Mouse (Mus musculus) embryonic stem cell, embryonic (primary cell): ENCODE results near the gene Bglap3.
"Not testable (repeated sequence)": the region's sequence is repeated elsewhere in the genome, so short reads cannot be mapped to it uniquely, and the experiment has no call there.

Experiments used
- CTCF ChIA-PET, 4 experiments: fragments of 300-600 bp in 2 of 4; fragments of 350-600 bp in 2 of 4; sonication (Branson Sonifier 250); formaldehyde crosslinking; loops; one replicate each; lab custom pipeline; 2022; ENCODE audit warnings: inconsistent platforms in 2 of 4; lab: Charles Lee
- POLR2A ChIA-PET, 4 experiments: fragments of 300-600 bp in 2 of 4; fragments of 350-600 bp in 2 of 4; sonication (Branson Sonifier 250); formaldehyde crosslinking; loops; one replicate each; lab custom pipeline; 2022; ENCODE audit warnings: antibody characterized with exemption in 4 of 4, inconsistent platforms in 1 of 4; lab: Charles Lee

Bglap3 gene

GRCm38 (mm10) chr3:88395742-88396141 is 23.2 kb upstream of the Bglap3 start:
- ChIA-PET CTCF (interaction anchor here in 3 of 4 experiments (1.1 to 1.7 kb wide), 4 partner anchors 12 to 71 kb away, joined by 3 to 5 read pairs (median 3); no protein-coding TSS in a partner anchor), POLR2A (interaction anchor here in 3 of 4 experiments (0.6 to 7.0 kb wide), 8 partner anchors 13 to 173 kb away, joined by 3 to 50 read pairs (median 6); partner anchors contain the start of genes Pmf1 (in 2 of the 3), Lamtor2 (in 1 of the 3), Smg5 (in 1 of the 3) and Tmem79 (in 1 of the 3))

- ChIA-PET POLR2A (interaction anchor here in 3 of 4 experiments (1.0 to 7.0 kb wide), 8 partner anchors 12 to 173 kb away, joined by 3 to 50 read pairs (median 4); partner anchors contain the start of genes Pmf1 (in 2 of the 3), Smg5 (in 1 of the 3) and Tmem79 (in 1 of the 3)), CTCF (interaction anchor here in 3 of 4 experiments (1.1 to 1.7 kb wide), 5 partner anchors 12 to 72 kb away, joined by 3 to 5 read pairs (median 3); no protein-coding TSS in a partner anchor)
These were observed 22.7 kb upstream of the Bglap3 start for GRCm38 (mm10) chr3:88395288-88395687.

- CTCF ChIA-PET, result interaction anchor here in 3 of 4 experiments (1.2 to 1.7 kb wide), 3 partner anchors 14 to 73 kb away, joined by 3 to 5 read pairs (median 5); no protein-coding TSS in a partner anchor
- POLR2A ChIA-PET, result interaction anchor here in 3 of 4 experiments (0.5 to 7.0 kb wide), 8 partner anchors 13 to 166 kb away, joined by 3 to 49 read pairs (median 4); partner anchors contain the start of gene Pmf1 (in 2 of the 3)
These were observed 21.3 kb upstream of the Bglap3 start for GRCm38 (mm10) chr3:88393776-88394375.

- ChIA-PET POLR2A (interaction anchor here in 1 of 4 experiments (0.6 kb wide), 3 partner anchors 8 to 271 kb away, joined by 3 to 4 read pairs (median 3); partner anchors contain the start of gene Lmna), CTCF (interaction anchor here in 1 of 4 experiments (0.6 kb wide), 1 partner anchor 65 kb away, joined by 5 read pairs; no protein-coding TSS in a partner anchor)
These were observed 11.8 kb upstream of the Bglap3 start, which contains the start of gene Bglap for GRCm38 (mm10) chr3:88384364-88384763. Gene Bglap, minus strand, starts transcription at chr3:88384464.

- POLR2A ChIA-PET, result interaction anchor here in 2 of 4 experiments (0.7 to 0.9 kb wide), 2 partner anchors 58 to 67 kb away, joined by 3 read pairs; no protein-coding TSS in a partner anchor
- CTCF ChIA-PET, result interaction anchor here in 1 of 4 experiments (0.7 kb wide), 1 partner anchor 339 kb away, joined by 3 read pairs; the partner anchor contains the start of gene Gpatch4
These were observed 9.8 kb upstream of the Bglap3 start for GRCm38 (mm10) chr3:88382383-88382782.

GRCm38 (mm10) chr3:88381389-88382315 is 9.1 kb upstream of the Bglap3 start:
- CTCF ChIA-PET, result interaction anchor here in 1 of 4 experiments (0.7 kb wide), 1 partner anchor 339 kb away, joined by 3 read pairs; the partner anchor contains the start of gene Gpatch4
- POLR2A ChIA-PET, result interaction anchor here in 2 of 4 experiments (0.7 to 0.9 kb wide), 2 partner anchors 59 to 68 kb away, joined by 3 read pairs; no protein-coding TSS in a partner anchor

GRCm38 (mm10) chr3:88378599-88378998 is 6.1 kb upstream of the Bglap3 start, which contains the start of gene Bglap2:
Gene Bglap2, minus strand, starts transcription at chr3:88378699.
- CTCF ChIA-PET, result interaction anchor here in 1 of 4 experiments (0.6 kb wide), 1 partner anchor 131 kb away, joined by 4 read pairs; the partner anchor contains the start of gene Lmna
- POLR2A ChIA-PET, result not testable (repeated sequence)

- ChIA-PET CTCF (interaction anchor here in 1 of 4 experiments (1.0 kb wide), 1 partner anchor 107 kb away, joined by 3 read pairs; no protein-coding TSS in a partner anchor), POLR2A (interaction anchor here in 3 of 4 experiments (0.6 to 1.6 kb wide), 10 partner anchors 8 to 48 kb away, joined by 3 to 11 read pairs (median 4); partner anchors contain the start of genes Pmf1 (in 3 of the 3), Slc25a44 (in 2 of the 3), Smg5 (in 2 of the 3) and Tmem79 (in 2 of the 3))
These were observed 4.1 kb upstream of the Bglap3 start for GRCm38 (mm10) chr3:88376644-88377043.

GRCm38 (mm10) chr3:88375750-88376626 is 3.4 kb upstream of the Bglap3 start:
- POLR2A ChIA-PET, result interaction anchor here in 3 of 4 experiments (0.6 to 1.6 kb wide), 16 partner anchors 9 to 924 kb away, joined by 3 to 11 read pairs (median 4); partner anchors contain the start of genes Pmf1 (in 3 of the 3), Slc25a44 (in 2 of the 3), Smg5 (in 2 of the 3) and Tmem79 (in 2 of the 3)
- CTCF ChIA-PET, result interaction anchor here in 2 of 4 experiments (0.6 to 1.0 kb wide), 2 partner anchors 44 to 108 kb away, joined by 3 to 5 read pairs; no protein-coding TSS in a partner anchor

- CTCF ChIA-PET, result not testable (repeated sequence)
- POLR2A ChIA-PET, result interaction anchor here in 2 of 4 experiments (0.5 to 0.6 kb wide), 2 partner anchors 42 to 207 kb away, joined by 3 read pairs; partner anchors contain the start of gene Pmf1 (in 1 of the 2)
These were observed 4.0 kb downstream of the Bglap3 start for GRCm38 (mm10) chr3:88368511-88368910.

- CTCF ChIA-PET, result not testable (repeated sequence)
- POLR2A ChIA-PET, result interaction anchor here in 3 of 4 experiments (2.2 to 28.0 kb wide), 4 partner anchors 14 to 31 kb away, joined by 5 to 943 read pairs (median 234); partner anchors contain the start of genes Smg5 (in 3 of the 3) and Tmem79 (in 3 of the 3)
These were observed 5.0 kb downstream of the Bglap3 start for GRCm38 (mm10) chr3:88367517-88367916.

- POLR2A ChIA-PET, result interaction anchor here in 3 of 4 experiments (2.2 to 28.0 kb wide), 4 partner anchors 13 to 31 kb away, joined by 5 to 943 read pairs (median 234); partner anchors contain the start of genes Smg5 (in 3 of the 3) and Tmem79 (in 3 of the 3)
- CTCF ChIA-PET, result not testable (repeated sequence)
These were observed 5.6 kb downstream of the Bglap3 start for GRCm38 (mm10) chr3:88366830-88367428.

GRCm38 (mm10) chr3:88365705-88366361 is 6.7 kb downstream of the Bglap3 start:
- ChIA-PET POLR2A (interaction anchor here (0.5 to 28.0 kb wide), 12 partner anchors 9 to 187 kb away, joined by 3 to 943 read pairs (median 5); partner anchors contain the start of genes Smg5 (in 4 of the 4), Tmem79 (in 4 of the 4), Lamtor2 (in 1 of the 4) and Pmf1 (in 1 of the 4)), CTCF (interaction anchor here in 2 of 4 experiments (0.6 to 1.5 kb wide), 5 partner anchors 26 to 144 kb away, joined by 3 to 9 read pairs (median 3); partner anchors contain the start of gene Lmna (in 1 of the 2))

- POLR2A ChIA-PET, result interaction anchor here in 3 of 4 experiments (0.6 to 28.0 kb wide), 16 partner anchors 10 to 1231 kb away, joined by 3 to 943 read pairs (median 3); partner anchors contain the start of genes Smg5 (in 3 of the 3), Tmem79 (in 3 of the 3), Cct3 (in 1 of the 3) and Pmf1 (in 1 of the 3)
- CTCF ChIA-PET, result interaction anchor here in 2 of 4 experiments (0.6 to 1.2 kb wide), 3 partner anchors 43 to 1432 kb away, joined by 3 to 6 read pairs (median 6); no protein-coding TSS in a partner anchor
These were observed 8.2 kb downstream of the Bglap3 start, which contains the start of gene Paqr6 for GRCm38 (mm10) chr3:88364337-88364736. Gene Paqr6, plus strand, starts transcription at chr3:88364584.
